Mouse (Mus musculus): ENCODE measurements around the gene Fnip2. TPM values are rescaled to one million over a fixed set of nuclear protein-coding genes. Genes with fewer than 3 reads are reported as not detected.
A peak's percentile ranks its signal among the peaks of the same experiment; 100 is the strongest.

The Fnip2 gene
- polyA plus RNA-seq, 1 experiment from 2014 or later: 5.4 TPM

GRCm38 (mm10) chr3:79410629-79410995 lies 157.0 kb downstream of the Fnip2 start:
- peak; percentile 60 for DNase-seq (ENCODE audit: low spot score)
- Histone ChIP-seq H3K36me3 (replicated peaks) (no peaks in the 10 kb centered on the region), H3K27me3 (replicated peaks; ENCODE audit: low read depth, poor library complexity, severe bottlenecking) (no peaks in the 10 kb centered on the region), H3K27ac (replicated peaks) (no peak overlapping the region), H3K4me3 (no peak overlapping the region), H3K4me1 (peaks cover 47% of the 10 kb centered on the region), H3K9me3 (no peaks in the 10 kb centered on the region)
- 23% methylated on average over 5 of the region's 5 CpGs for WGBS

- Histone ChIP-seq H3K4me3 (no peak overlapping the region), H3K27me3 (replicated peaks; ENCODE audit: low read depth, poor library complexity, severe bottlenecking) (no peaks in the 10 kb centered on the region), H3K36me3 (replicated peaks) (no peaks in the 10 kb centered on the region), H3K4me1 (peaks cover 47% of the 10 kb centered on the region), H3K27ac (replicated peaks) (peak overlapping the region; percentile 40), H3K9me3 (no peaks in the 10 kb centered on the region)
- peak; percentile 69 for DNase-seq (ENCODE audit: low spot score)
- WGBS: 29% methylated on average over 10 of the region's 10 CpGs
These were observed 157.5 kb downstream of the Fnip2 start for GRCm38 (mm10) chr3:79409927-79410628.

- 30% methylated on average over 4 of the region's 4 CpGs for WGBS
- peak; percentile 31 for DNase-seq (ENCODE audit: low spot score)
- Histone ChIP-seq H3K27ac (replicated peaks) (no peak overlapping the region), H3K9me3 (no peaks in the 10 kb centered on the region), H3K4me1 (peaks cover 47% of the 10 kb centered on the region), H3K27me3 (replicated peaks; ENCODE audit: low read depth, poor library complexity, severe bottlenecking) (no peaks in the 10 kb centered on the region), H3K4me3 (no peak overlapping the region), H3K36me3 (replicated peaks) (no peaks in the 10 kb centered on the region)
These were observed 159.1 kb downstream of the Fnip2 start for GRCm38 (mm10) chr3:79408546-79408945.

Other genes starting within 250 kb of the Fnip2 start
- 0.10 TPM in 1 of 2 replicates, not detected in the other for gene Gm17359, start 231.1 kb downstream of the Fnip2 start, polyA plus RNA-seq (2016; fragmentation: Nextera tagmentation; extraction: Ambion mirVana)
- gene Ppid, start 23.5 kb upstream of the Fnip2 start, polyA plus RNA-seq (2016; fragmentation: Nextera tagmentation; extraction: Ambion mirVana): 228 and 238 TPM in 2 replicates
- gene 4930579G24Rik, start 61.3 kb upstream of the Fnip2 start, polyA plus RNA-seq (2016; fragmentation: Nextera tagmentation; extraction: Ambion mirVana): 33.0 and 34.4 TPM in 2 replicates
- 45.3 and 48.4 TPM in 2 replicates for gene Etfdh, start 61.7 kb upstream of the Fnip2 start, polyA plus RNA-seq (2016; fragmentation: Nextera tagmentation; extraction: Ambion mirVana)
- gene Rxfp1, start 170.1 kb upstream of the Fnip2 start, polyA plus RNA-seq (2016; fragmentation: Nextera tagmentation; extraction: Ambion mirVana): 0.04 and 0.15 TPM in 2 replicates

All from embryonic facial prominence, embryonic 10.5 days (tissue).